Mouse (Mus musculus) forebrain, embryonic 16.5 days (tissue): ENCODE measurements at regions not wholly inside any gene's neighbourhood (a gene's known extent, or its start where the extent isn't known, plus 50 kb on each side); places are given as distances from the start of the nearest gene placed in this dataset.
A peak's percentile ranks its signal among the peaks of the same experiment; 100 is the strongest.

Experiments used
- ATAC-seq: fragments of 200-750 bp; cut with Nextera tagmentation; 2 replicates; pipeline ENCODE4 v1.8.0; 2017; ENCODE audit warnings: mild to moderate bottlenecking, moderate library complexity
- H3K27ac ChIP-seq: fragments of 300-500 bp; sonication (generic); 2 replicates; pipeline ENCODE4 v1.5.1; 2014; ENCODE audit warnings: low read length, control low read depth
- H3K27me3 ChIP-seq: fragments of 300-500 bp; sonication (generic); replicated peaks from 2 replicates; pipeline ENCODE4 v1.6.1; 2014; ENCODE audit warnings: low read length; ENCODE audit not compliant: control insufficient read depth, insufficient read depth
- H3K36me3 ChIP-seq: fragments of 300-500 bp; sonication (generic); 2 replicates; pipeline ENCODE4 v1.6.1; 2014; ENCODE audit not compliant: control insufficient read depth, insufficient read depth
- H3K4me1 ChIP-seq: fragments of 300-500 bp; sonication (generic); replicated peaks from 2 replicates; pipeline ENCODE4 v1.6.1; 2014; ENCODE audit warnings: low read length; ENCODE audit not compliant: control insufficient read depth, insufficient read depth
- H3K4me2 ChIP-seq: fragments of 300-500 bp; sonication (generic); 2 replicates; pipeline ENCODE4 v1.6.1; 2014; ENCODE audit warnings: mild to moderate bottlenecking, low read length, control low read depth
- H3K4me3 ChIP-seq: fragments of 300-500 bp; sonication (generic); replicated peaks from 2 replicates; pipeline ENCODE4 v1.5.1; 2014; ENCODE audit warnings: mild to moderate bottlenecking, low read length, control low read depth
- H3K9ac ChIP-seq: fragments of 300-500 bp; sonication (generic); replicated peaks from 2 replicates; pipeline ENCODE4 v1.6.1; 2014; ENCODE audit warnings: low read depth, low read length, control low read depth
- H3K9me3 ChIP-seq: fragments of 300-500 bp; sonication (generic); 2 replicates; pipeline ENCODE4 v1.6.1; 2016; ENCODE audit warnings: low read length; ENCODE audit not compliant: control insufficient read depth
- WGBS: fragments of 180-500 bp; shearing (Covaris S2); extraction: QIAGEN DNeasy Blood & Tissue Kit; methylation state at CpG from one replicate; pipeline ENCODE4 v1.1.7; 2014; 5-methylcytosine and 5-hydroxymethylcytosine counted together

DNA sequence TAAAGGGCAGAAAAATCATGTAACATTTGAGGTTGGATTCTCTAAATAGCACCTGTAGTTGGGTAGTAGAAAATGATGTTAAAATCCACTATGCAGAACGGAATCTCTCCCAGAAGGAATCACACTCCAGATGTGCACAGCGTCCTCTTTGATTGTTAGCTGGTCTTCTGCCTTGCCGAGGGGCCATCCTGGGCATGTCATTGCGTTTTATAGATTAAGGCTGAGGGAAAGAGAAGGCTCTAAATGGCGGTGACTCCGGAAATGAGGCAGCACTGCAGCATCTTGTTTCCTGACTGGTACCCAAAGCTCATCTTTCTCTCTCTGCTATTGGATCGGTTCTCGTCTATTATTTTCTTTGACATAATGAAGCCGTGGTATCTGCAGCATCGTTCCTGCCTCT is 237.5 kb downstream of the Ttll7 start:
- Histone ChIP-seq H3K4me1 (peaks cover 15% of the 10 kb centered on the region), H3K9me3 (no peaks in the 10 kb centered on the region), H3K4me3 (no peak overlapping the region), H3K27me3 (no peaks in the 10 kb centered on the region; the same call in 1 of the 2 replicates), H3K36me3 (no peaks in the 10 kb centered on the region), H3K4me2 (no peak overlapping the region), H3K9ac (no peak overlapping the region), H3K27ac (no peak overlapping the region)
- WGBS = 82% methylated on average over 10 of the region's 10 CpGs
- no peak for ATAC-seq

GRCm38 (mm10) chr3:147092188-147093075 is 240.3 kb downstream of the Ttll7 start:
- H3K27me3 ChIP-seq = no peaks in the 10 kb centered on the region
- peak overlapping the region; percentile 76 for H3K27ac ChIP-seq
- no peaks in the 10 kb centered on the region for H3K9me3 ChIP-seq
- ATAC-seq = peak; percentile 70
- 0 out of 2 replicates have a peak overlapping the region, but pooled peaks have one; percentile 18 for H3K4me2 ChIP-seq
- WGBS = 19% methylated on average over 8 of the region's 8 CpGs
- no peak overlapping the region for H3K9ac ChIP-seq
- H3K4me3 ChIP-seq = no peak overlapping the region
- H3K4me1 ChIP-seq = peaks cover 14% of the 10 kb centered on the region
- no peaks in the 10 kb centered on the region for H3K36me3 ChIP-seq

GRCm38 (mm10) chr3:147093076-147093380 is 240.9 kb downstream of the Ttll7 start:
- no peaks in the 10 kb centered on the region for H3K36me3 ChIP-seq
- H3K27me3 ChIP-seq = no peaks in the 10 kb centered on the region
- peaks cover 14% of the 10 kb centered on the region for H3K4me1 ChIP-seq
- H3K4me2 ChIP-seq = 0 out of 2 replicates have a peak overlapping the region, but pooled peaks have one; percentile 18
- H3K9me3 ChIP-seq = no peaks in the 10 kb centered on the region
- no peak overlapping the region for H3K4me3 ChIP-seq
- peak; percentile 5; the same call in 1 of the 2 replicates for ATAC-seq
- peak overlapping the region; percentile 76 for H3K27ac ChIP-seq
- H3K9ac ChIP-seq = no peak overlapping the region
- WGBS = 28% methylated on average over 5 of the region's 5 CpGs

DNA sequence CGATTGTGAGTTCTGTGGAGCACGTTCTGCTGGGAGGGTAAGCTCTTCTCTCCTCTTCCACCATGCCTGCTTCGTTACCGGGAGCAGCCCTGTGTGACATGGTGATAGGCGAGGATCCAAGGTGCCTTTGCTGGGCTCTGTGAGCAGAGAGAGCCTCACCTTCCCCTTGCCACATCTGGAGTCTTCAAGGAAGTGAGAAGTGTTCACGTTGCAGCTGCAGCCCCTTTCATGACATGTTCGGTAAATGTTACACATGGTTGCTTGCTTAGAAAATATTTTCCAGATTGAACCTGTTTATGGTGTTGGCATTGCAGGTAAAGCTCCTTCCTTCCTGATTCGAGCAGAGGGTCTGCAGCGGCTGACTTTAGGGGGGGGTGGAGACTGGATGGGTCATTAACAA is 244.0 kb downstream of the Ttll7 start:
- no peaks in the 10 kb centered on the region for H3K27me3 ChIP-seq
- H3K4me1 ChIP-seq = peaks cover 26% of the 10 kb centered on the region
- WGBS = 55% methylated on average over 9 of the region's 9 CpGs
- no peaks in the 10 kb centered on the region for H3K36me3 ChIP-seq
- no peak for ATAC-seq
- no peak overlapping the region for H3K4me3 ChIP-seq
- H3K9ac ChIP-seq = no peak overlapping the region
- no peaks in the 10 kb centered on the region for H3K9me3 ChIP-seq
- no peak overlapping the region for H3K4me2 ChIP-seq
- no peak overlapping the region for H3K27ac ChIP-seq

GRCm38 (mm10) chr3:147098065-147098580 is 246.0 kb downstream of the Ttll7 start:
- peak; percentile 30; the same call in 1 of the 2 replicates for ATAC-seq
- no peak overlapping the region for H3K27ac ChIP-seq
- peak overlapping the region; percentile 40 for H3K4me2 ChIP-seq
- H3K27me3 ChIP-seq = no peaks in the 10 kb centered on the region
- H3K9me3 ChIP-seq = no peaks in the 10 kb centered on the region
- peaks cover 18% of the 10 kb centered on the region for H3K4me1 ChIP-seq
- 14% methylated on average over 15 of the region's 15 CpGs for WGBS
- H3K9ac ChIP-seq = peak overlapping the region; percentile 10; the same call in 1 of the 2 replicates
- no peaks in the 10 kb centered on the region for H3K36me3 ChIP-seq
- H3K4me3 ChIP-seq = peak overlapping the region; percentile 7; the same call in 1 of the 2 replicates

GRCm38 (mm10) chr3:147098611-147099010 is 246.4 kb downstream of the Ttll7 start:
- Histone ChIP-seq H3K27me3 (no peaks in the 10 kb centered on the region), H3K4me3 (peak overlapping the region; percentile 7; the same call in 1 of the 2 replicates), H3K27ac (no peak overlapping the region), H3K36me3 (no peaks in the 10 kb centered on the region), H3K4me2 (peak overlapping the region; percentile 40), H3K9ac (peak overlapping the region; percentile 10; the same call in 1 of the 2 replicates), H3K4me1 (peaks cover 14% of the 10 kb centered on the region), H3K9me3 (no peaks in the 10 kb centered on the region)
- ATAC-seq = no peak
- WGBS = 19% methylated on average over 6 of the region's 6 CpGs

DNA sequence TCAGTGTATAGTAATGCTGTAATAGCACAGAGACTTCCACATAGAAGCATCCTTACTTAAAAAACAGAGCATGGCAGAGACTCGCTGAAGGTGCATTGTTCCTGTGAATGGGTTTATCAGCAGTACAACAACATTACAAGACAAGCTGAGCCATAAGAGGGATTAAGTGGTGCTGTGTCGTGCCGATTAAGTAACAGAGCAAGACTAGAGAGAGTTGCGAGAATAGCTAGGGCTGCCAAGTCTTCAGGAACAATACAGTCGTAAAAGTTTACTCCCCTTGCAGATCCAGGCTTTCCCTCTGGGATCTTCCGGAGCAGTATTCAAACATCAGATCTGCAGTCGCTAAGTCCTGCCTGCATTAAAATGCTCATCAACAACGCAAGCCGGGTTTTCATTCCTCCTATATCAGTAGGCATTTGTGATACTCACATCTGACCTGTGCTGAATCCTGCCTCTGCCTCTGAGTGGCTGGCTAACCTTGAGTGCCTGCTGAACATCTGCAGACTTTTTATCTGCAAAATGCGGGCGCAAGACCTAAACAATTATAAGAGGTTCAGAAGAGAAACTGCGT is 247.1 kb downstream of the Ttll7 start:
- Histone ChIP-seq H3K27me3 (no peaks in the 10 kb centered on the region), H3K27ac (no peak overlapping the region), H3K4me2 (0 out of 2 replicates have a peak overlapping the region, but pooled peaks have one; percentile 8), H3K36me3 (no peaks in the 10 kb centered on the region), H3K4me3 (no peak overlapping the region), H3K4me1 (peaks cover 14% of the 10 kb centered on the region), H3K9me3 (no peaks in the 10 kb centered on the region), H3K9ac (no peak overlapping the region)
- 27% methylated on average over 12 of the region's 12 CpGs for WGBS
- no peak for ATAC-seq

DNA sequence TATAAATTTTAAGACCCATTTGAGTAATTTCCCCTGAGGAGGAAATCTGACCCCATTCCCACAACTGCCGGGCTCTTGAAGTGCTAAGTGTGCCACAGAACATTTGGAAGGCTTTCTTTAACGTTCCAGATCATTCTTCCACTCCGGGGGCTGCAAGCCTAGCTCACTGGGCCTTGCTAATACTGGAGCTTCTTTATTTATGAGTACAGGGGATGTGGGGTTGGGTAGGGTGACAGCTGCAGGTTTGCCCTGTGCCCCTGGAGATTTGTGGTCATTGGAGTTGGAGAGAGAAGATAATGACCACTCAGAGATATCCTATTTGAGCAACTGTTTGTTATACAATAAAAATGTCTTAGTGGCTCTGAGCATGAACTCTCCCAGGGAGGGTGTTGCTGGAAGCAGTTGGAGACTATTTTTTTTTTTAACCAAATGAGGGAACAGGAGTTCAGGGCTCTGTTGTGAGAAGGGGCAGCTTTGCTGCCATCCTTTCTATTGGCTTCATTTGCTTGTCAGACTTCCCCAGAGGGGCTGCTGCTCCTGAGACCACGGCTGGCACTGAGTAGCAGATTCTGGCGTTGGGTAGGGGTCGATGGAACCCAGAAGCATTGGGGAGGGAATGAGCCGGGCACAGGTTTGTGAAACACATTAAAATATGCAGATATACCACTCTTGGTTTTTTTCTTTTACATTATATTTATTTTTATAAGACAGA is 249.0 kb downstream of the Ttll7 start:
- no peak overlapping the region for H3K4me3 ChIP-seq
- ATAC-seq = peak; percentile 43
- no peaks in the 10 kb centered on the region for H3K36me3 ChIP-seq
- H3K27ac ChIP-seq = no peak overlapping the region
- peaks cover 12% of the 10 kb centered on the region for H3K4me1 ChIP-seq
- H3K9ac ChIP-seq = no peak overlapping the region
- no peak overlapping the region for H3K4me2 ChIP-seq
- H3K27me3 ChIP-seq = no peaks in the 10 kb centered on the region
- H3K9me3 ChIP-seq = no peaks in the 10 kb centered on the region
- 53% methylated on average over 7 of the region's 7 CpGs for WGBS

GRCm38 (mm10) chr3:147101765-147102113 is 249.6 kb downstream of the Ttll7 start:
- ATAC-seq = peak; percentile 60
- Histone ChIP-seq H3K27me3 (no peaks in the 10 kb centered on the region), H3K36me3 (no peaks in the 10 kb centered on the region), H3K4me1 (peaks cover 12% of the 10 kb centered on the region), H3K4me3 (no peak overlapping the region), H3K9me3 (no peaks in the 10 kb centered on the region), H3K27ac (no peak overlapping the region), H3K9ac (no peak overlapping the region), H3K4me2 (no peak overlapping the region)
- WGBS = 58% methylated on average over 3 of the region's 3 CpGs
